Mouse (Mus musculus) ES-Bruce4 (cell line): Measurements from ENCODE around the gene Gstm2.
"Not testable (repeated sequence)": the region's sequence is repeated elsewhere in the genome, so short reads cannot be mapped to it uniquely, and the experiment has no call there.

ENCODE experiments used
- CTCF ChIP-seq: IDR thresholded peaks from one replicate; pipeline ENCODE4 v1.8.1; 2011; ENCODE audit warnings: low read depth, low read length
- EP300 ChIP-seq: IDR thresholded peaks from 2 replicates; pipeline ENCODE4 v1.6.1; 2011; ENCODE audit warnings: low read depth, low read length; ENCODE audit not compliant: insufficient read depth

DNA sequence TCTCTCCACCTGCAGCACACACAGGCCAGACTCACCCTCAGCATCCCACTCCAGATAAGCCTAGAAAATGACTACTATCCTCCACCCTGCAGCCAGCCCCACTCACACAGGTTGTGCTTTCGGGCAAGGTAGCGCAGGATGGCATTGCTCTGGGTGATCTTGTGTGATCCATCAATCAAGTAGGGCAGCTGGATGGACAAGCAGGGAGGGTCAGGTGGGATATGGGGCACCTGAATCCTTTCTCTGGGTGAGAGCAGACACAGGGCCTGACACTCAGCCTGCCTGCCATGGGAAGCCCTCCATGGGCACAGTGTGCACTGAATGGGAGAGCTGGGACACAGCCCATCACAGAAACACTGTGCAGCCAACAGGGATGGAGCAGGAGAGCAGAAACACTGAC lies 1.1 kb downstream of the Gstm2 start:
- TF ChIP-seq CTCF, EP300: not testable (repeated sequence)
